Mouse (Mus musculus): ENCODE results near the gene Slc35g2.

- TF ChIP-seq CTCF (IDR thresholded peaks at IDR 0.05; ENCODE audit: low read depth, low read length) (no peak), POLR2A (IDR thresholded peaks at IDR 0.05; ENCODE audit: extremely low read depth, insufficient read depth, low read length) (no peak)
Observed at GRCm38 (mm10) chr9:100584031-100584430, 13.1 kb upstream of the Slc35g2 start.

Measured in liver, adult 2 months (tissue).